Mouse (Mus musculus) lung, embryonic 15.5 days (tissue): ENCODE results near the gene Elfn2. TPM values are rescaled to one million over a fixed set of nuclear protein-coding genes. Genes with fewer than 3 reads are reported as not detected.
A peak's percentile ranks its signal among the peaks of the same experiment; 100 is the strongest.

Experiments
- ATAC-seq: fragments of 200-750 bp; cut with Nextera tagmentation; 2 replicates; pipeline ENCODE4 v1.8.0; 2017; ENCODE audit warnings: moderate number of reproducible peaks, borderline replicate concordance; ENCODE audit not compliant: low FRiP score, low TSS enrichment; ENCODE audit errors: extremely low read depth
- H3K27ac ChIP-seq: fragments of 300-500 bp; sonication (generic); 2 replicates; pipeline ENCODE4 v1.5.1; 2015; ENCODE audit warnings: moderate library complexity, mild to moderate bottlenecking, inconsistent platforms
- H3K27me3 ChIP-seq: fragments of 300-500 bp; sonication (generic); 2 replicates; pipeline ENCODE4 v1.6.1; 2015; ENCODE audit warnings: inconsistent platforms
- H3K36me3 ChIP-seq: fragments of 300-500 bp; sonication (generic); 2 replicates; pipeline ENCODE4 v1.6.1; 2015; ENCODE audit warnings: inconsistent platforms
- H3K4me1 ChIP-seq: fragments of 300-500 bp; sonication (generic); 2 replicates; pipeline ENCODE4 v1.6.1; 2015; ENCODE audit warnings: inconsistent platforms
- H3K4me2 ChIP-seq: fragments of 300-500 bp; sonication (generic); 2 replicates; pipeline ENCODE4 v1.6.1; 2015; ENCODE audit warnings: inconsistent platforms, mild to moderate bottlenecking, moderate library complexity
- H3K4me3 ChIP-seq: fragments of 300-500 bp; sonication (generic); 2 replicates; pipeline ENCODE4 v1.5.1; 2015; ENCODE audit warnings: mild to moderate bottlenecking, inconsistent platforms
- H3K9ac ChIP-seq: fragments of 300-500 bp; sonication (generic); 2 replicates; pipeline ENCODE4 v1.6.1; 2015; ENCODE audit warnings: inconsistent platforms
- H3K9me3 ChIP-seq: fragments of 300-500 bp; sonication (generic); 2 replicates; pipeline ENCODE4 v1.6.1; 2016; ENCODE audit warnings: inconsistent platforms
- WGBS: fragments of 180-500 bp; shearing (Covaris S2); methylation state at CpG from one replicate; pipeline ENCODE4 v1.1.7; 2015; 5-methylcytosine and 5-hydroxymethylcytosine counted together
- polyA plus RNA-seq: library from polyadenylated mRNA; unstranded; fragments of >200 nt; fragmentation: Nextera tagmentation; extraction: Ambion mirVana; gene quantifications from 2 replicates; pipeline ENCODE4 v1.2.1, GENCODE M21; 2015

The Elfn2 gene
- polyA plus RNA-seq, 1 experiment from 2014 or later: 0.06 TPM

GRCm38 (mm10) chr15:78634095-78634737 lies 84.4 kb downstream of the Elfn2 start:
- Histone ChIP-seq H3K4me1 (peaks cover 25% of the 10 kb centered on the region), H3K27ac (no peak overlapping the region), H3K9ac (no peak overlapping the region), H3K4me3 (no peak overlapping the region), H3K36me3 (no peaks in the 10 kb centered on the region), H3K9me3 (no peaks in the 10 kb centered on the region), H3K4me2 (no peak overlapping the region), H3K27me3 (no peaks in the 10 kb centered on the region; the same call in 1 of the 2 replicates)
- ATAC-seq: no peak
- 32% methylated on average over 10 of the region's 10 CpGs for WGBS

GRCm38 (mm10) chr15:78633413-78633812 lies 85.2 kb downstream of the Elfn2 start:
- H3K27ac ChIP-seq: no peak overlapping the region
- peaks cover 21% of the 10 kb centered on the region for H3K4me1 ChIP-seq
- H3K36me3 ChIP-seq: no peaks in the 10 kb centered on the region
- no peak for ATAC-seq
- no peaks in the 10 kb centered on the region for H3K9me3 ChIP-seq
- WGBS: 72% methylated on average over 5 of the region's 5 CpGs
- H3K4me2 ChIP-seq: no peak overlapping the region
- no peak overlapping the region for H3K4me3 ChIP-seq
- no peak overlapping the region for H3K9ac ChIP-seq
- H3K27me3 ChIP-seq: no peaks in the 10 kb centered on the region; the same call in 1 of the 2 replicates

- H3K27me3 ChIP-seq: no peaks in the 10 kb centered on the region
- 56% methylated on average over 2 of the region's 2 CpGs for WGBS
- no peak overlapping the region for H3K27ac ChIP-seq
These were observed 86.2 kb downstream of the Elfn2 start for GRCm38 (mm10) chr15:78632387-78632786.

GRCm38 (mm10) chr15:78626285-78626684 lies 92.3 kb downstream of the Elfn2 start:
- Histone ChIP-seq H3K4me3 (no peak overlapping the region), H3K27me3 (peaks cover 3% of the 10 kb centered on the region; the same call in 1 of the 2 replicates), H3K4me2 (no peak overlapping the region), H3K9me3 (no peaks in the 10 kb centered on the region), H3K4me1 (peaks cover 12% of the 10 kb centered on the region), H3K36me3 (no peaks in the 10 kb centered on the region), H3K27ac (no peak overlapping the region), H3K9ac (no peak overlapping the region)
- ATAC-seq: no peak
- 83% methylated on average over 13 of the region's 13 CpGs for WGBS

More at GRCm38 (mm10) chr15:78632387-78632786, 86.2 kb downstream of the Elfn2 start:
- Histone ChIP-seq H3K9me3 (no peaks in the 10 kb centered on the region), H3K36me3 (no peaks in the 10 kb centered on the region), H3K4me2 (no peak overlapping the region), H3K4me3 (no peak overlapping the region), H3K9ac (no peak overlapping the region), H3K4me1 (peaks cover 17% of the 10 kb centered on the region)
- ATAC-seq: no peak

- no peak for ATAC-seq
These were observed 93.6 kb downstream of the Elfn2 start for GRCm38 (mm10) chr15:78624961-78625360.

GRCm38 (mm10) chr15:78624431-78624950 lies 94.1 kb downstream of the Elfn2 start:
- H3K4me3 ChIP-seq: no peak overlapping the region
- H3K9ac ChIP-seq: no peak overlapping the region
- peaks cover 12% of the 10 kb centered on the region for H3K4me1 ChIP-seq
- peak overlapping the region; percentile 56 for H3K27ac ChIP-seq
- WGBS: 21% methylated on average over 13 of the region's 13 CpGs
- ATAC-seq: peak; percentile 84
- H3K36me3 ChIP-seq: no peaks in the 10 kb centered on the region
- H3K9me3 ChIP-seq: no peaks in the 10 kb centered on the region
- peaks cover 6% of the 10 kb centered on the region; the same call in 1 of the 2 replicates for H3K27me3 ChIP-seq
- H3K4me2 ChIP-seq: 0 out of 2 replicates have a peak overlapping the region, but pooled peaks have one; percentile 6

More at GRCm38 (mm10) chr15:78624961-78625360, 93.6 kb downstream of the Elfn2 start:
- H3K36me3 ChIP-seq: no peaks in the 10 kb centered on the region
- no peaks in the 10 kb centered on the region for H3K9me3 ChIP-seq
- H3K4me3 ChIP-seq: no peak overlapping the region
- H3K27ac ChIP-seq: peak overlapping the region; percentile 21; the same call in 1 of the 2 replicates
- peaks cover 6% of the 10 kb centered on the region; the same call in 1 of the 2 replicates for H3K27me3 ChIP-seq
- 63% methylated on average over 3 of the region's 3 CpGs for WGBS
- H3K4me2 ChIP-seq: no peak overlapping the region
- H3K9ac ChIP-seq: no peak overlapping the region
- peaks cover 12% of the 10 kb centered on the region for H3K4me1 ChIP-seq

- H3K4me2 ChIP-seq: no peak overlapping the region
- ATAC-seq: no peak
- no peaks in the 10 kb centered on the region for H3K36me3 ChIP-seq
- H3K4me3 ChIP-seq: no peak overlapping the region
- 10% methylated on average over 5 of the region's 5 CpGs for WGBS
- peaks cover 6% of the 10 kb centered on the region; the same call in 1 of the 2 replicates for H3K27me3 ChIP-seq
- H3K9me3 ChIP-seq: no peaks in the 10 kb centered on the region
- no peak overlapping the region for H3K9ac ChIP-seq
- H3K27ac ChIP-seq: no peak overlapping the region
- H3K4me1 ChIP-seq: peaks cover 12% of the 10 kb centered on the region
These were observed 95.1 kb downstream of the Elfn2 start for GRCm38 (mm10) chr15:78623426-78623825.

Other genes with a start within 250 kb of the Elfn2 start
- gene Il2rb, start 223.5 kb downstream of the Elfn2 start, polyA plus RNA-seq: 0.25 and 1.3 TPM in 2 replicates
- gene C1qtnf6, start 187.4 kb downstream of the Elfn2 start, polyA plus RNA-seq: 31.1 and 33.1 TPM in 2 replicates
- 0.05 TPM in 1 of 2 replicates, not detected in the other for gene Sstr3, start 174.1 kb downstream of the Elfn2 start, polyA plus RNA-seq
- 17.5 and 27.3 TPM in 2 replicates for gene Rac2, start 146.0 kb downstream of the Elfn2 start, polyA plus RNA-seq
- 10.7 and 13.0 TPM in 2 replicates for gene Cyth4, start 121.7 kb downstream of the Elfn2 start, polyA plus RNA-seq
- 42.1 and 45.0 TPM in 2 replicates for gene Mfng, start 54.7 kb upstream of the Elfn2 start, polyA plus RNA-seq
- 7.1 and 7.6 TPM in 2 replicates for gene Card10, start 84.3 kb upstream of the Elfn2 start, polyA plus RNA-seq
- gene Cdc42ep1, start 123.9 kb upstream of the Elfn2 start, polyA plus RNA-seq: 105 and 109 TPM in 2 replicates
- 0.69 and 0.72 TPM in 2 replicates for gene Lgals2, start 136.8 kb upstream of the Elfn2 start, polyA plus RNA-seq
- gene Gga1, start 158.4 kb upstream of the Elfn2 start, polyA plus RNA-seq: 54.0 and 56.2 TPM in 2 replicates
- 0.18 and 0.60 TPM in 2 replicates for gene Gm49510, start 180.9 kb upstream of the Elfn2 start, polyA plus RNA-seq
- 31.9 and 35.5 TPM in 2 replicates for gene Sh3bp1, start 181.0 kb upstream of the Elfn2 start, polyA plus RNA-seq
- 13.3 and 13.8 TPM in 2 replicates for gene Pdxp, start 195.1 kb upstream of the Elfn2 start, polyA plus RNA-seq
- gene Lgals1, start 208.0 kb upstream of the Elfn2 start, polyA plus RNA-seq: 804 and 851 TPM in 2 replicates
- gene Nol12, start 216.2 kb upstream of the Elfn2 start, polyA plus RNA-seq: 46.9 and 47.8 TPM in 2 replicates
- gene Triobp, start 229.0 kb upstream of the Elfn2 start, polyA plus RNA-seq: 39.2 and 44.9 TPM in 2 replicates